ENCODE assay signal across 8 mouse cellular contexts in the genomic region with DNA sequence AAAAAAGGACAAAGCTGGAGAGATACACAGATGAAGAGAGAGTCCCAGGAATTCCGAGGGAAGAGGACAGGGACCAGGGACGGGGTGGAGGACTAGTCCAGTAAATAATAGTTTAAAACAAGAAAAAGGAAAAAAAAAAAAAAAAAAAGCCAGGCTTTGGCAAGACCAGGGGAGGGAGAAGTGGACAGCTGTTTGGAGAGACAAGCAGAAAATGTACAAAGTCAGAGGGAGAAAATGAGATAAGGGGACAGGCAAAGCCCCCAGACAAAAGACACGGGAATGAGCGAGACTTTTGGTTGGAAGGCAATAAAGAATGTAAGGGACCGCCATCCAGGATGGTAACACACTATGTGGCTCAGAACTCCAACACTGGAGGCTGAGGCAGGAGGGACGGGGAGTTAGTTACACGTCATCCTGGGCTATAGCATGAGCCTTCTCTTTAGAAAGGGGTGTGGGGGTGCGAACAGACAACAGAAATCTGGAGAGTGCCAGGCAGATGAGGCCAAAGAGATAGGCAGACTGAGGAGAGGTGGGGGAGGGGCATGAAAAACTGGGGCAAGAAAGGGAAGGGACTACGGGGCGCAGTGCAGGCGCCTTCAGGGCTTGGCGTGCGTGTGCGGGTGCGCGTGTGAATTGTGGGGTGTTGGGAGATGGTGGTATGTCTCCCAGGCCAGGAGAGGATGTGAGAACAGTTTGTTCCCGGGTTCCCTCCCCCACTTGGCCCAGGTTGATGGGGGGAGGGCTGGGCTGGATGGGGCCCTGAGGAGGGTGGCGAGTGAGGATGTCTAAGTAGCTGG. TPM values are rescaled to one million over a fixed set of nuclear protein-coding genes. Genes with fewer than 3 reads are reported as not detected.
DNase-seq lines count a peak whose midpoint lies in the region; ATAC-seq and TF ChIP-seq lines count a peak whose summit lies in the region.

No protein-coding gene starts in this region.

- no peak for TF ChIP-seq POLR2A in ES-Bruce4 (IDR thresholded peaks at IDR 0.05; ENCODE audit: insufficient read depth, low read length)
- TF ChIP-seq POLR2A in kidney, adult 2 months (IDR thresholded peaks at IDR 0.05; ENCODE audit: low read depth, low read length), result no peak

- no peaks in the 10 kb centered on the region for H3K36me3 ChIP-seq in ES-Bruce4 (ENCODE audit: control insufficient read depth, insufficient read depth, low read length, poor library complexity, severe bottlenecking)
- peaks cover 20% of the 10 kb centered on the region; the same call in 1 of the 2 replicates for H3K36me3 ChIP-seq in forebrain, embryonic 15.5 days
- H3K36me3 ChIP-seq in stomach, embryonic 15.5 days, result no peaks in the 10 kb centered on the region
- H3K36me3 ChIP-seq in kidney, adult 2 months (ENCODE audit: control insufficient read depth, insufficient read depth, low read length), result no peaks in the 10 kb centered on the region

- peak; percentile 50 for DNase-seq in cerebellum, adult 9-10 months
- peak; percentile 60 to 85 for DNase-seq in left cerebral cortex, postnatal 14 days (ENCODE audit: low spot score in 2 of 2)
- DNase-seq in kidney, adult 2 months, result no peak

- TF ChIP-seq EP300 in ES-Bruce4 (IDR thresholded peaks at IDR 0.05; ENCODE audit: insufficient read depth, low read depth, low read length), result no peak

- TF ChIP-seq CTCF in ES-Bruce4 (IDR thresholded peaks at IDR 0.05; ENCODE audit: low read depth, low read length), result no peak
- TF ChIP-seq CTCF in kidney, adult 2 months (conservative IDR thresholded peaks at IDR 0.05; ENCODE audit: insufficient read depth, insufficient read length, low read depth, low read length), result no peak

- peak overlapping the region; percentile 25; the same call in 1 of the 2 replicates for H3K27ac ChIP-seq in ES-Bruce4 (ENCODE audit: insufficient read depth, low read length)
- H3K27ac ChIP-seq in forebrain, embryonic 15.5 days (replicated peaks), result peak overlapping the region; percentile 98
- H3K27ac ChIP-seq in stomach, embryonic 15.5 days, result peak overlapping the region; percentile 82
- H3K27ac ChIP-seq in kidney, adult 2 months (ENCODE audit: insufficient read depth, low read depth, low read length), result no peak overlapping the region

- peak overlapping the region; percentile 33 for H3K4me2 ChIP-seq in forebrain, embryonic 15.5 days (replicated peaks)
- H3K4me2 ChIP-seq in stomach, embryonic 15.5 days, result peak overlapping the region; percentile 44

- 4% methylated on average over 18 of the region's 18 CpGs for WGBS in forebrain, embryonic 15.5 days
- WGBS in stomach, embryonic 15.5 days, result 11% methylated on average over 18 of the region's 18 CpGs
- WGBS in kidney, adult 2 months, result 14% methylated on average over 18 of the region's 18 CpGs

- no peaks in the 10 kb centered on the region for H3K27me3 ChIP-seq in ES-Bruce4 (ENCODE audit: control insufficient read depth, insufficient read depth, low read length, poor library complexity, severe bottlenecking)
- H3K27me3 ChIP-seq in forebrain, embryonic 15.5 days, result no peaks in the 10 kb centered on the region
- no peaks in the 10 kb centered on the region for H3K27me3 ChIP-seq in stomach, embryonic 15.5 days (replicated peaks)
- no peaks in the 10 kb centered on the region for H3K27me3 ChIP-seq in kidney, adult 2 months (replicated peaks; ENCODE audit: control insufficient read depth, insufficient read depth, low read length)

- peaks cover 9% of the 10 kb centered on the region for H3K4me1 ChIP-seq in ES-Bruce4 (ENCODE audit: control insufficient read depth, insufficient read depth, low read length)
- peaks cover 80% of the 10 kb centered on the region for H3K4me1 ChIP-seq in forebrain, embryonic 15.5 days
- peaks cover 47% of the 10 kb centered on the region for H3K4me1 ChIP-seq in stomach, embryonic 15.5 days
- H3K4me1 ChIP-seq in kidney, adult 2 months (ENCODE audit: control insufficient read depth, insufficient read depth, low read length), result 0 out of 2 replicates have a peak, but pooled peaks cover 4% of the 10 kb centered on the region

- ATAC-seq in cerebellum, adult (ENCODE audit: insufficient number of reproducible peaks, low FRiP score, low TSS enrichment), result no peak
- peak; percentile 14 for ATAC-seq in forebrain, embryonic 15.5 days (replicated peaks)
- ATAC-seq in megakaryocyte-erythroid progenitor cell, adult 5-6 weeks (replicated peaks; ENCODE audit: low FRiP score, low TSS enrichment, poor library complexity, severe bottlenecking), result peak; percentile 38
- ATAC-seq in stomach, embryonic 15.5 days (ENCODE audit: insufficient read depth, low FRiP score, low read depth), result peak; percentile 33; the same call in 1 of the 2 replicates

- H3K4me3 ChIP-seq in ES-Bruce4 (ENCODE audit: low read depth, low read length), result no peak overlapping the region; the same call in 1 of the 2 replicates
- H3K4me3 ChIP-seq in forebrain, embryonic 15.5 days, result peak overlapping the region; percentile 7; the same call in 1 of the 2 replicates
- peak overlapping the region; percentile 27 for H3K4me3 ChIP-seq in stomach, embryonic 15.5 days (replicated peaks)
- H3K4me3 ChIP-seq in kidney, adult 2 months (ENCODE audit: insufficient read depth, low read depth, low read length), result no peak overlapping the region

- no peaks in the 10 kb centered on the region for H3K9me3 ChIP-seq in ES-Bruce4 (replicated peaks; ENCODE audit: control insufficient read depth, insufficient read depth, low read length, poor library complexity, severe bottlenecking)
- H3K9me3 ChIP-seq in forebrain, embryonic 15.5 days, result no peaks in the 10 kb centered on the region
- H3K9me3 ChIP-seq in stomach, embryonic 15.5 days, result no peaks in the 10 kb centered on the region

- intact Hi-C loops in left cerebral cortex, postnatal 14 days (cut with DNase I), result loop anchor here (5.0 kb wide), 1 partner anchor 44 kb away; no protein-coding TSS in a partner anchor

- H3K9ac ChIP-seq in ES-Bruce4 (ENCODE audit: low read depth, poor library complexity, severe bottlenecking), result no peak overlapping the region
- H3K9ac ChIP-seq in forebrain, embryonic 15.5 days (replicated peaks), result no peak overlapping the region; the same call in 1 of the 2 replicates
- H3K9ac ChIP-seq in stomach, embryonic 15.5 days, result no peak overlapping the region

RNA-seq across cellular contexts. Expression of a gene that starts 14.6 kb away (rescaled TPM):
- polyA plus RNA-seq in ES-Bruce4 (2011; ENCODE audit: insufficient read depth, insufficient read length, low read depth, missing spikeins), result 5.9 and 6.1 TPM in 2 replicates
- 240 and 243 TPM in 2 replicates for polyA plus RNA-seq in forebrain, embryonic 15.5 days (2015; fragmentation: Nextera tagmentation; extraction: Ambion mirVana)
- 100 to 1,000 TPM in 1 of 2 experiments, 10 to 100 TPM in 1; 97.6 to 105 TPM for total RNA-seq in left cerebral cortex, postnatal 14 days (2021)
- total RNA-seq in megakaryocyte-erythroid progenitor cell, adult 5-6 weeks (2014; fragmentation: Nextera tagmentation), result 2.5 and 2.9 TPM in 2 replicates
- 0.19 and 14.6 TPM in 2 replicates for total RNA-seq in megakaryocyte-erythroid progenitor cell, adult 5-6 weeks (2017)
- 7.6 and 8.2 TPM in 2 replicates for polyA plus RNA-seq in stomach, embryonic 15.5 days (2015; fragmentation: Nextera tagmentation; extraction: Ambion mirVana)
- polyA plus RNA-seq in kidney, adult 2 months (2012; rRNA removed), result 0.07 and 0.11 TPM in 2 replicates

RNA-seq across cellular contexts. Expression of a gene that starts 29.2 kb away (rescaled TPM):
- 22.1 and 29.1 TPM in 2 replicates for polyA plus RNA-seq in ES-Bruce4 (2011; ENCODE audit: insufficient read depth, insufficient read length, low read depth, missing spikeins)
- polyA plus RNA-seq in forebrain, embryonic 15.5 days (2015; fragmentation: Nextera tagmentation; extraction: Ambion mirVana), result 6.5 and 8.7 TPM in 2 replicates
- 1 to 10 TPM; 6.6 to 8.0 TPM for total RNA-seq in left cerebral cortex, postnatal 14 days (2021)
- not detected in 2 replicates for total RNA-seq in megakaryocyte-erythroid progenitor cell, adult 5-6 weeks (2014; fragmentation: Nextera tagmentation)
- total RNA-seq in megakaryocyte-erythroid progenitor cell, adult 5-6 weeks (2017), result not detected in 2 replicates
- 42.7 and 56.7 TPM in 2 replicates for polyA plus RNA-seq in stomach, embryonic 15.5 days (2015; fragmentation: Nextera tagmentation; extraction: Ambion mirVana)
- 12.3 and 16.1 TPM in 2 replicates for polyA plus RNA-seq in kidney, adult 2 months (2012; rRNA removed)

RNA-seq across cellular contexts. Expression of a gene that starts 36.6 kb away (rescaled TPM):
- 264 and 288 TPM in 2 replicates for polyA plus RNA-seq in ES-Bruce4 (2011; ENCODE audit: insufficient read depth, insufficient read length, low read depth, missing spikeins)
- polyA plus RNA-seq in forebrain, embryonic 15.5 days (2015; fragmentation: Nextera tagmentation; extraction: Ambion mirVana), result 43.8 and 48.8 TPM in 2 replicates
- 10 to 100 TPM; 11.5 to 19.4 TPM for total RNA-seq in left cerebral cortex, postnatal 14 days (2021)
- total RNA-seq in megakaryocyte-erythroid progenitor cell, adult 5-6 weeks (2014; fragmentation: Nextera tagmentation), result 34.9 and 39.2 TPM in 2 replicates
- total RNA-seq in megakaryocyte-erythroid progenitor cell, adult 5-6 weeks (2017), result 28.1 and 35.4 TPM in 2 replicates
- polyA plus RNA-seq in stomach, embryonic 15.5 days (2015; fragmentation: Nextera tagmentation; extraction: Ambion mirVana), result 525 and 574 TPM in 2 replicates
- 421 and 474 TPM in 2 replicates for polyA plus RNA-seq in kidney, adult 2 months (2012; rRNA removed)

Comparison
In these comparisons a context has a peak if more than half of its experiments do, and no peak if none do; other contexts are left out.
1. H3K4me3 ChIP-seq: peak in forebrain, embryonic 15.5 days (single experiment) and stomach, embryonic 15.5 days (single experiment); none in ES-Bruce4 (single experiment) and kidney, adult 2 months (single experiment).
2. RNA of a gene that starts 14.6 kb away (polyA plus RNA-seq): 240 to 243 TPM in forebrain, embryonic 15.5 days; 7.6 to 8.2 TPM in stomach, embryonic 15.5 days, 5.9 to 6.1 TPM in ES-Bruce4 and 0.07 to 0.11 TPM in kidney, adult 2 months; every median in the first group is over 10 times any median in the second.